Mouse (Mus musculus): Measurements from ENCODE around the gene Krt19.

Krt19 gene

DNA sequence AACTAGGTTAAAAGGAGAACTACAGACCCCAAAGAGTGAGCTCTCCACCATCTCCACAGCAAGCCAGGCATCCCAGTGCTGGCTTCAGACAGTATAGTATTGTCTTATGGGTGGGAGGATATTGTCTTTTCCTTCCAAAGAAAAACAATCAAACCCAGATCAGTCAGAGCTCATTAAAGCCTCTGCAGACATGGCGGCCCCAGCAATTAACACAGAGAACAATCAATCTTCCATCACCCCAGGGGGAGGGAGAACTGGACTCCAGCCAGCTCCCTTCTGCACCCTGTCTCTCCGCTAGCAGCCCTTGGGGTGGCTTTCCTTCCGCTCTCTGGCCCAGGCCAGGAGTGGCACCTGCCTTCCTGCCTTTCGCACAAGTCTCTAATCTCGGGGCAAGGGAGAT lies 10.8 kb downstream of the Krt19 start:
- DNase-seq (ENCODE audit: low read depth, low spot score): no peak

GRCm38 (mm10) chr11:100136559-100136958 lies 11.9 kb downstream of the Krt19 start:
- no peak for DNase-seq (ENCODE audit: low read depth, low spot score)

GRCm38 (mm10) chr11:100135731-100136130 lies 12.7 kb downstream of the Krt19 start, which contains the start of gene Krt15:
Krt15 (minus strand) TSS chr11:100135928.
- DNase-seq (ENCODE audit: low read depth, low spot score): no peak

- no peak for DNase-seq (ENCODE audit: low read depth, low spot score)
Measured at GRCm38 (mm10) chr11:100124901-100125300, 23.6 kb downstream of the Krt19 start.

- no peak for DNase-seq (ENCODE audit: low read depth, low spot score)
Measured at GRCm38 (mm10) chr11:100121466-100121865, 27.0 kb downstream of the Krt19 start, which contains the start of gene Krt13. Krt13 (minus strand) TSS chr11:100121566.

- no peak for DNase-seq (ENCODE audit: low read depth, low spot score)
Measured at GRCm38 (mm10) chr11:100120331-100120730, 28.1 kb downstream of the Krt19 start.

GRCm38 (mm10) chr11:100113742-100114029 lies 34.8 kb downstream of the Krt19 start:
- DNase-seq (ENCODE audit: low read depth, low spot score): no peak

DNA sequence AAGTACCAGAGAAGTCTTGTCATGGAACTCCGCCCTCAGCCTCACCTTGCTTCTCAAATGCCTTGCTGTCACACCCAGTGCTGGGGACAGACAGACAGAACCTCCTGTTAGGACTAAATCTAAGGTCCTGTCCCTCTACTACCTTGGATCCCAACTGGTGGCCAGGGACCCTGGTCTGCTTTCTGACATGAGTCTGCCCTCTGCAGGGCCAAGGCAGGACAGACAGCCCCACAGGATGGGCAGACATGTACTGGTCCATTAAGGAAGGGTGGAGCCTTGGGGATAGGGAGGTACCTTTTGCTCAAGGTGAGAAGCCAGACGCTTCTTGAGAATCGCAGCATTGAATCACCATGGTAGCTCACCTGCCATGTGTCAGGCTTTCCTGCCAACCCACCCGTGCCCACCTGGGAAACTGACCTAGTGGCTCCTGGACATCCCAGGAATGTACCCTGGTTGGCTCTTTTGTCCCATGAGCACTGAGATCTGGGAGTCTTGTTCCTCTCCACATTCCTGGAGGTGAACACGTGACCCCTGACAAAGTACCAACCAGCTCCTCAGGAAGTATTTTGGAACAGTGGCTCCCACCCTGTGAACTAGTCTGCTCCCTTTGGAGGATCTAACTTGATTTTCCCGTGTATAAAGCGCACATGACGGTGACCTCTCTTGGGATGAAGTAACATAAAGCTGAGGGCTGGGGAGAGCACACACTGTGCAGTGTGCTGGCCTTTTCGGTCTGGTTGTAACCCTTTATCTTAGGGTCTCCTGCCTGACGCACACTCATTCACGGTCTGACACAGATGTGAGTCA lies 35.3 kb downstream of the Krt19 start:
- DNase-seq (ENCODE audit: low read depth, low spot score): no peak

- DNase-seq (ENCODE audit: low read depth, low spot score): no peak
Measured at GRCm38 (mm10) chr11:100105576-100106122, 42.8 kb downstream of the Krt19 start, which contains the start of gene Krt36. Krt36 (minus strand) TSS chr11:100105626.

DNA sequence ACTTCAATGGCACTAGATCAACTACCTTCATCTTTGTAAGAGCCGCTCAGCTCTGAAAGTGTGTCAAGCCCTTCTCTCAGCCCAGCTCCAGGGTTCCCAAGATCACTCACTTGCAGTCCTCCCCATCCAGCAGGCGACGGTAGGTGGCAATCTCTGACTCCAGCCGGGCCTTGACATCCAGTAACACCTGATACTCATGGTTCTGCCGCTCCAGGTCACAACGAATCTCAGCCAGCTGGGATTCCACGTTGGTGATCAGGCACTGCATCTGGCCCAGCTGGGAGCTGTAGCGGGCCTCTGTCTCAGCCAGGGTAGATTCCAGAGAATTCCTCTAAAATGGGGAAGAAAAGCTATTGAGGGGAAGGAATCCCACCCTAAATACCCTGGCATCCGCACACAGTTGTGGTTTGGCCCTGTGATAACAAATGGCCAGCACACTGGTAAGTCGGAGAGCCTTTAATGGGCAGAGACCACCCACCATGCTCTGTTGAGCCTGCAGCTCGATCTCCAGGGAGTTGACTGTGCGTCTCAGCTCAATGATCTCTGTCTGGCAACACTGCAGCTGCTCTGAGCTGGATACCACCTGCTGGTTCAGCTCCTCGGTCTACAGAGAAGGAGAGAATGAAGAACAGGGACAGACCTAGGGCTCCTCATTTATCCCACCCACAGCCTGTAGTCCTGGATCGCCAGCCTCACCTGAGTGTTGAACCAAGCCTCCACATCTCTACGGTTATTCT lies 45.6 kb downstream of the Krt19 start:
- DNase-seq (ENCODE audit: low read depth, low spot score): no peak

GRCm38 (mm10) chr11:100100391-100100790 lies 48.1 kb downstream of the Krt19 start:
- no peak for DNase-seq (ENCODE audit: low read depth, low spot score)

GRCm38 (mm10) chr11:100097819-100098218 lies 50.6 kb downstream of the Krt19 start:
- no peak for DNase-seq (ENCODE audit: low read depth, low spot score)

GRCm38 (mm10) chr11:100096141-100096540 lies 52.3 kb downstream of the Krt19 start, which contains the start of gene Krt35:
Krt35 (minus strand) TSS chr11:100096241.
- no peak for DNase-seq (ENCODE audit: low read depth, low spot score)
